Mouse (Mus musculus) G1E (cell line): ENCODE results near the gene Nfkbib. TPM values are rescaled to one million over a fixed set of nuclear protein-coding genes. Genes with fewer than 3 reads are reported as not detected.

ENCODE experiments used
- ATAC-seq: 2 replicates; pipeline ENCODE4 v1.8.0; 2016; ENCODE audit warnings: mild to moderate bottlenecking; ENCODE audit not compliant: insufficient number of reproducible peaks, poor library complexity, low FRiP score, severe bottlenecking; ENCODE audit errors: extremely low read depth
- DNase-seq: peaks from one replicate; pipeline ENCODE4 v3.0.0; 2012; ENCODE audit warnings: low spot score
- H3K27me3 ChIP-seq: 2 replicates; pipeline ENCODE4 v1.6.1; 2012; ENCODE audit warnings: mild to moderate bottlenecking, low read length, inconsistent platforms; ENCODE audit not compliant: insufficient read depth
- H3K36me3 ChIP-seq: replicated peaks from 2 replicates; pipeline ENCODE3; 2012; ENCODE audit warnings: mild to moderate bottlenecking, inconsistent platforms
- H3K4me1 ChIP-seq: 2 replicates; pipeline ENCODE4 v1.6.1; 2012; ENCODE audit warnings: low read depth, low read length, inconsistent platforms, mixed read lengths; ENCODE audit not compliant: insufficient read depth
- H3K4me3 ChIP-seq: 2 replicates; pipeline ENCODE4 v1.5.1; 2012; ENCODE audit warnings: low read depth, mild to moderate bottlenecking, inconsistent platforms, low read length, moderate library complexity, mixed read lengths
- H3K9me3 ChIP-seq: replicated peaks from 2 replicates; pipeline ENCODE4 v1.6.1; 2012; ENCODE audit warnings: inconsistent platforms
- CTCF ChIP-seq: IDR thresholded peaks from 2 replicates; pipeline ENCODE4 v1.5.1; 2012; ENCODE audit warnings: low read depth, low read length, inconsistent platforms, mixed read lengths
- GATA1 ChIP-seq: IDR thresholded peaks from 2 replicates; pipeline ENCODE4 v1.6.1; 2012; ENCODE audit warnings: borderline replicate concordance, low read length, inconsistent platforms, mixed read lengths
- GATA2 ChIP-seq: IDR thresholded peaks from 2 replicates; pipeline ENCODE4 v1.6.1; 2012; ENCODE audit warnings: low read depth, low read length, inconsistent platforms, borderline replicate concordance
- POLR2AphosphoS5 ChIP-seq: IDR thresholded peaks from 2 replicates; pipeline ENCODE4 v1.6.1; 2012; ENCODE audit warnings: low read depth, low read length, inconsistent platforms; ENCODE audit not compliant: insufficient replicate concordance
- TAL1 ChIP-seq: conservative IDR thresholded peaks from 2 replicates; pipeline ENCODE4 v1.6.1; 2012; ENCODE audit warnings: low read depth, low read length, inconsistent platforms, mixed read lengths
- polyA plus RNA-seq: library from polyadenylated mRNA; stranded (reverse); fragments of >175 nt; gene quantifications from 2 replicates; pipeline ENCODE4 v1.2.3, GENCODE M21; 2012
- total RNA-seq, 2 experiments: library from RNA; stranded (forward) in 1 of 2; stranded (reverse) in 1 of 2; fragments of 200-1000 nt in 1 of 2; fragments of >200 nt in 1 of 2; fragmentation: Nextera tagmentation in 1 of 2; gene quantifications; 2 replicates each; pipeline ENCODE4 v1.2.3; 2014 to 2017

The Nfkbib gene
- total and polyA plus RNA-seq, 3 experiments, result 10.7 to 109 (median 30.4) TPM

DNA sequence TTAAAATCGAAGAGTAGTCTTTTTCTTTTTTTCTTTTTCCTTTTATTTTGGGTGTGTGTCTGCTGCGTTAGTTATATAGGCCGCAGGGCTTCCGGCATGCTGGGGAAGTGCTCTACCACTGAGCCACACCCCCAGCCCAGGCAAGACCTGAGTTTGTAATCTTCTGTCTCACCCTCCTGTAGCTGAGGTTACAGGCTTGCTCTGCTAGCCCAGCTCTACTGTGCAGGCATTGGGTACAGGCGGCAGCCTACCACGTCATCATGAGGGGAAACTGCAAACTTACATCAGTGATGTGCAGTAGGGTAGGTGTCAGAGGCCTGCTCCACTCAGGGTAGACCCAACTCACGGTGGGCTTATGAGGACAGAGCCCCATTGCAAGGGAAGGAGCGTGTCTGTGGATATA is 13.9 kb upstream of the Nfkbib start:
- Histone ChIP-seq H3K9me3 (no peaks in the 10 kb centered on the region), H3K27me3 (no peaks in the 10 kb centered on the region; the same call in 1 of the 2 replicates), H3K4me1 (peaks cover 12% of the 10 kb centered on the region), H3K4me3 (no peak overlapping the region), H3K36me3 (peaks cover 78% of the 10 kb centered on the region)
- DNase-seq (no peak), ATAC-seq (no peak)
- TF ChIP-seq GATA1 (no peak), TAL1 (no peak), POLR2AphosphoS5 (no peak), GATA2 (no peak), CTCF (no peak)

GRCm38 (mm10) chr7:28780857-28781256 is 13.5 kb upstream of the Nfkbib start:
- H3K9me3 ChIP-seq, result no peaks in the 10 kb centered on the region
- peaks cover 12% of the 10 kb centered on the region for H3K4me1 ChIP-seq
- peaks cover 78% of the 10 kb centered on the region for H3K36me3 ChIP-seq
- DNase-seq, result no peak
- no peak for TF ChIP-seq TAL1
- TF ChIP-seq GATA1, result no peak
- no peak for TF ChIP-seq POLR2AphosphoS5
- TF ChIP-seq CTCF, result no peak
- TF ChIP-seq GATA2, result no peak
- no peak for ATAC-seq
- no peaks in the 10 kb centered on the region; the same call in 1 of the 2 replicates for H3K27me3 ChIP-seq
- H3K4me3 ChIP-seq, result no peak overlapping the region

DNA sequence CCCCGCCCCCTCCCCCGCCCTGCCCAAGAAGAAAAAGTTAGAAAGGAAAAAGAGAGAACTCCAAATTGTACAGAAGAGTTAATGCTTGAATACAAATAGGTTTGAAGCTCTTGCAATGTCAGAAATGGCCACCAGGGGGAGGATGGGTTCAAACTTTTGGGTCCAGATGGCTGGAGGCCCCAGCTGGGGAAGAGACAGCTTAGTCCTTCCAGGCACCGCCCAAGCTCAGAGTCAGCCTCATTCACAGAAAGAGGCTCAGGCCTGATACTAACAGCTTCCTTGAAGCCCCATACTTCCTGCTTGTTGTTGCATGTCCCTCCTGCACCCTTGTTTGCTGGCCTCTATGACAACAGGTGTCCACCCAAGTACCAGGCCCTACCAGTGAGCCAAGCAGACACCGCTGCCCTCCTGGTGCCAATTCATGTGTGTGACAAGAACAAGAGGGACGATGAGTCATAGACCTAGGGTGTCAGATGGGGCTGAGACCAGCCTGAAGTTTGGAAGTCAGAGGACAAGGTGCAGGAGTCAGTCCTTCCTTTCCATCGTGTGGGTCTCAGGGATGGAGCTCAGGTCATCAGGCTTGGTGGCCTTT is 12.9 kb upstream of the Nfkbib start:
- no peak for TF ChIP-seq GATA2
- TF ChIP-seq CTCF, result peak; percentile 57
- H3K4me3 ChIP-seq, result no peak overlapping the region
- peaks cover 12% of the 10 kb centered on the region for H3K4me1 ChIP-seq
- DNase-seq (peak; percentile 82), ATAC-seq (peak; percentile 63)
- no peaks in the 10 kb centered on the region for H3K9me3 ChIP-seq
- H3K27me3 ChIP-seq, result no peaks in the 10 kb centered on the region; the same call in 1 of the 2 replicates
- peaks cover 78% of the 10 kb centered on the region for H3K36me3 ChIP-seq

- H3K36me3 ChIP-seq, result peaks cover 75% of the 10 kb centered on the region
- no peaks in the 10 kb centered on the region for H3K9me3 ChIP-seq
- no peak overlapping the region for H3K4me3 ChIP-seq
- peaks cover 12% of the 10 kb centered on the region for H3K4me1 ChIP-seq
- no peaks in the 10 kb centered on the region; the same call in 1 of the 2 replicates for H3K27me3 ChIP-seq
- ATAC-seq (no peak), DNase-seq (no peak)
- TF ChIP-seq TAL1 (no peak), GATA1 (no peak), CTCF (no peak), POLR2AphosphoS5 (no peak), GATA2 (no peak)
These were observed 11.5 kb upstream of the Nfkbib start for GRCm38 (mm10) chr7:28778825-28779224.

GRCm38 (mm10) chr7:28775129-28775528 is 7.8 kb upstream of the Nfkbib start:
- ATAC-seq, result no peak
- H3K9me3 ChIP-seq, result no peaks in the 10 kb centered on the region

GRCm38 (mm10) chr7:28774164-28774563 is 6.9 kb upstream of the Nfkbib start:
- Histone ChIP-seq H3K4me3 (no peak overlapping the region), H3K36me3 (peaks cover 62% of the 10 kb centered on the region), H3K9me3 (no peaks in the 10 kb centered on the region), H3K27me3 (no peaks in the 10 kb centered on the region; the same call in 1 of the 2 replicates), H3K4me1 (peaks cover 16% of the 10 kb centered on the region)
- ATAC-seq (no peak), DNase-seq (no peak)
- TF ChIP-seq TAL1 (no peak), POLR2AphosphoS5 (no peak), GATA2 (no peak), GATA1 (no peak), CTCF (no peak)

More at GRCm38 (mm10) chr7:28775129-28775528, 7.8 kb upstream of the Nfkbib start:
- TF ChIP-seq TAL1, result no peak
- TF ChIP-seq CTCF, result no peak
- no peak for TF ChIP-seq POLR2AphosphoS5
- TF ChIP-seq GATA2, result no peak
- TF ChIP-seq GATA1, result no peak
- peaks cover 66% of the 10 kb centered on the region for H3K36me3 ChIP-seq
- H3K4me1 ChIP-seq, result peaks cover 15% of the 10 kb centered on the region
- no peak overlapping the region for H3K4me3 ChIP-seq
- no peaks in the 10 kb centered on the region; the same call in 1 of the 2 replicates for H3K27me3 ChIP-seq
- DNase-seq, result no peak
